Mouse (Mus musculus): ENCODE data around the gene Ttll12.

- TF ChIP-seq POLR2A (IDR thresholded peaks at IDR 0.05; ENCODE audit: borderline replicate concordance, insufficient read depth, low read length) = no peak
- TF ChIP-seq CTCF (IDR thresholded peaks at IDR 0.05; ENCODE audit: borderline replicate concordance, insufficient read depth, low read depth, low read length) = no peak
These were observed 41.8 kb upstream of the Ttll12 start for GRCm38 (mm10) chr15:83636759-83637158.

Measured in cerebellum, adult 2 months (tissue).